Mouse (Mus musculus): Measurements from ENCODE around the gene Serpinf2. TPM values are rescaled to one million over a fixed set of nuclear protein-coding genes. Genes with fewer than 3 reads are reported as not detected.
A peak's percentile ranks its signal among the peaks of the same experiment; 100 is the strongest.

Gene Serpinf2
- polyA plus RNA-seq, 1 experiment from 2014 or later: not detected

DNA sequence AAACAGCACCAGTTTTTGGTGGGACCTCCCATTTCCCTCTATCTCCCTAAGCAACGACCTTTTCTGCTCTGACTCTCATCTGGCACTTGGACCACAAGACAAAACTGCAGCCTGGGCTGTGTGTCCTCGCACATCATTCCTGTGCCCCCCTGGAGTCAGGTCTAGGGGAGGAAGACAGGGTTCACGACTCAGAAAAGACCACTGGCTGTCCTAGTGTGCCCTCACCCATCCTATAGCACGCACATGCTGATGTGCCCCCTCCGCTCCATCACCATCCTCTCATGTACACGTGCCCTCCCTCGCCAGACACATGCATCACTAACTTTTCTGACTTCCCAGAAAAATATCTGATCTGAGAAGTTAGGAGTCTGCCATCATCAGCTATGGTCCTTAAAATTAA, 19.4 kb downstream of the Serpinf2 start:
- Histone ChIP-seq H3K4me3 (no peak overlapping the region), H3K4me1 (peaks cover 32% of the 10 kb centered on the region), H3K36me3 (peaks cover 40% of the 10 kb centered on the region), H3K27me3 (ENCODE audit: low read depth, poor library complexity, severe bottlenecking) (no peaks in the 10 kb centered on the region), H3K27ac (peak overlapping the region; percentile 88), H3K9me3 (replicated peaks) (no peaks in the 10 kb centered on the region)
- no peak for DNase-seq (ENCODE audit: low spot score)
- 86% methylated on average over 7 of the region's 7 CpGs for WGBS

DNA sequence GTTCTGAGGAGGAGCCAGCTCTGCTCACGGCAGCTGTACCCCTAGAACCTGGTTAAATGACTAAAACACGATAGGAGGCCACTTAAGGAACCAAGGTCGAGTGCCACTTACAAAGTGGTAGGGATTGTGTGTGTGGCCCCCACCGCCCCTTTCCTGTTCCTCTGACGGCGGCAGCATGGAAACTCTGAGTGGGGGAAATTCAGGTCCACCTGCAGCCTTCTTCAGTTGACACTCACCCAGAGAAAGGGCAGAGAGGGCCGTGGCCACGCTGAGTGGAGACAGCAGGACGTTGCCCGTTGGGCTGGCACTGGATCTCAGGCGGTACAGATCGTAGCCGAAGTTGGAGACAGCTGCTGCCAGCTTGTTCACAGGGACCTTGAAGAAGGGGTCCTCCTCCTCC, 23.4 kb downstream of the Serpinf2 start:
- Histone ChIP-seq H3K4me1 (peaks cover 14% of the 10 kb centered on the region), H3K27ac (no peak overlapping the region), H3K4me3 (no peak overlapping the region), H3K9me3 (replicated peaks) (no peaks in the 10 kb centered on the region), H3K27me3 (ENCODE audit: low read depth, poor library complexity, severe bottlenecking) (no peaks in the 10 kb centered on the region), H3K36me3 (peaks cover 80% of the 10 kb centered on the region)
- DNase-seq (ENCODE audit: low spot score): no peak
- 90% methylated on average over 13 of the region's 13 CpGs for WGBS

DNA sequence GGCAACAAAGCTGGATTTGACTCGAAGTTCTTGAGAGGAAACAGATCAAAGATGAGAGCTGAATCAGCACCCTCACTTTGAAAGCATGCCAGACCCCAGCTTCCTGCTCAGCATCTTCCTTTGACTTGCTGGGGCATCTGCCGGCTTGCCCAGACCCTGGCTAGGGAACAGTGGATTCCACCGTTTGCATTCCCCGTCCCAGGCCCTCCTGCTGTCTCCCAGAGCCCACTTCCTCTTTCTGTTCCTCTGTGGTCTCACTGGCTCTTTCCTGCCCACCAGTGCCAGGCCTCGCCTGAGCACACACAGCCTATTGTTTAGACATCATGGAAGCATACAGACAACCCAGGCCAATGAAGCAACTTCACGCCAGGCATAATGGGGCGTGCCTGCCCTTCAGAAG, 24.3 kb downstream of the Serpinf2 start:
- H3K27ac ChIP-seq: no peak overlapping the region
- no peaks in the 10 kb centered on the region for H3K9me3 ChIP-seq (replicated peaks)
- H3K4me1 ChIP-seq: peaks cover 5% of the 10 kb centered on the region; the same call in 1 of the 2 replicates
- no peaks in the 10 kb centered on the region for H3K27me3 ChIP-seq (ENCODE audit: low read depth, poor library complexity, severe bottlenecking)
- no peak for DNase-seq (ENCODE audit: low spot score)
- WGBS: 67% methylated on average over 7 of the region's 7 CpGs
- no peak overlapping the region for H3K4me3 ChIP-seq
- peaks cover 88% of the 10 kb centered on the region for H3K36me3 ChIP-seq

DNA sequence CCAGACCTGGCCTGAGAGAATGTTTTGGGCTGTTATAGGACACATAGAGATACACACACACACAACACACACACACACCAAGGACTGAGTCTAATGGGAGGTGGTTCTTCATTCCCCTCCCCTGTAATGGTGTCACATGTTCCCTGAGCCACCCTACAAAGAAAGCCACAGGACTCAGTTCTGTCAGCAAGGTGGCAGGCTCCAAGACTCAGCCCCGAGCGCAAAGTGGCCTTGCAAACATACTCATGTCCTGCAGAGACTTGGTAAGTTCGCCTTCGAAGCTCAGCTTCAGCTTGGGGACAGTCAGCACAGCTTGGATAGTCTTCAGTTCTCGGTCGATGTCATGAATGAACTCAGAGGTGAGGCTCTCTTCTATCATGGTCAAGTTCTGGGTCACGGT, 28.8 kb downstream of the Serpinf2 start:
- DNase-seq (ENCODE audit: low spot score): no peak
- peaks cover 75% of the 10 kb centered on the region for H3K36me3 ChIP-seq
- WGBS: 86% methylated on average over 7 of the region's 7 CpGs

DNA sequence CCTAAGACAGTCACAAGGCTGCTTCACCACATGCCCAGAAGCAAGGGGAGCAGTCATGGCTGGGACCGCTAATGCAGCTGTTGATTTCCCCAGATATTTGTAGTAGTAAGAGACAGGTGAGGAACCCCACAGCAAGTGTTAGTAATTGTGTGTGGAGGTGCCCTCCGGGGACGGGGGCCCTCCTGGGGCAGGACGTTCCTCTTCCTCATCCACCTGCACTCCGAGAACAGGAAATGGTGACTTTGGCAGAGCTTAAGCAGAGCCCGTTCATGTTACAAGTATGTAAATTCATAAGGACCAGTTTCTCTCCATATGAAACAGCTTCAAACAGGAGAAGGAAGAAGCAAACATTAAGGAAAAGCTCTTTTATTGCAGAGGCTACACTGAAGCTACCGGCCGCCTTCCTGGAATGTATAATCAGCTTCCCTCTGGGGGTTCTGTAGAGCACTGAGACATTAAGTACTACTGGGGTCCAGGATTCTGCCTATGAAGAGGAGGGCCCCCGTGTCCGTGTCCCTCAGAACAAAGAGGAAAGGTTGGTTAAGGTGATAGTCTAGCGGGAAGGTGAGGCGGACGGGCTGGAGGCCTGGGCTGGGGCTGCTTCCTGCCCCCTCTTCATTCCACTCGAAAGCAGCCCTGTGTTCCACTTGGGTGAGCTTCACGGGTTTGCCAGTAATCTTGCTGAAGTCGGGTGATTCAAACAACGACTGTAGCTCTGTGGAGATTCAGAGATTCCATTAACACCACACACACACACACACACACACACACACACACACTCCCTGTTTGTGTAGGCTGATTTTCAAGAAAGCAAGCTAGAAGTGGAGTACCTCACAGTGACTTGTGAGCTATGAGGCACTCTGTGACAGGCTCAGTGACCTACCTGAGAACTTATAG, 29.5 kb downstream of the Serpinf2 start:
- no peak for DNase-seq (ENCODE audit: low spot score)
- H3K27ac ChIP-seq: no peak overlapping the region
- H3K4me3 ChIP-seq: no peak overlapping the region
- H3K27me3 ChIP-seq (ENCODE audit: low read depth, poor library complexity, severe bottlenecking): no peaks in the 10 kb centered on the region
- peaks cover 69% of the 10 kb centered on the region for H3K36me3 ChIP-seq
- 93% methylated on average over 17 of the region's 17 CpGs for WGBS
- H3K4me1 ChIP-seq: no peaks in the 10 kb centered on the region
- no peaks in the 10 kb centered on the region for H3K9me3 ChIP-seq (replicated peaks)

More for the DNA sequence above, 28.8 kb downstream of the Serpinf2 start:
- Histone ChIP-seq H3K9me3 (replicated peaks) (no peaks in the 10 kb centered on the region), H3K27me3 (ENCODE audit: low read depth, poor library complexity, severe bottlenecking) (no peaks in the 10 kb centered on the region), H3K4me3 (no peak overlapping the region), H3K27ac (no peak overlapping the region), H3K4me1 (no peaks in the 10 kb centered on the region)

DNA sequence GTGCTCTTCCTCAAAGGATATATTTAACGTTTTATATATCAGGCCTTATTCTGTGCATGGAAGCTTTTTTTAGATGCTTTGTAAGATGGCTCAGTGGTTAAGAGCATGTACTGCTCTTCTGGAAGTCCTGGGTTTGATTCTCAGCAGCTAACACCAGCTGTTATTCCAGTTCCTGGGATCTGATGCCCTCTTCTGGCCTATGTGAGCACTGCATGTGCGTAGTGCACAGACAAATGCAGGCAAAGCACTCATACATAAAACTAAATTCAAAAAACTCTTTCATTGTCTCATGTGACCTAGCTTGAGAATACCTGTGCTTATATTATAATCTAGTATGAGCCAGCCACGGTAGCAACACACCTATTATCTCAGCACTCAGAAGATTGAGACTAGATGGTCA, 32.5 kb downstream of the Serpinf2 start:
- H3K4me3 ChIP-seq: no peak overlapping the region
- peak; percentile 67 for DNase-seq (ENCODE audit: low spot score)
- H3K9me3 ChIP-seq (replicated peaks): no peaks in the 10 kb centered on the region
- no peak overlapping the region for H3K27ac ChIP-seq
- peaks cover 38% of the 10 kb centered on the region for H3K36me3 ChIP-seq
- WGBS: 40% methylated on average over 3 of the region's 3 CpGs
- no peaks in the 10 kb centered on the region for H3K27me3 ChIP-seq (ENCODE audit: low read depth, poor library complexity, severe bottlenecking)
- H3K4me1 ChIP-seq: no peaks in the 10 kb centered on the region

DNA sequence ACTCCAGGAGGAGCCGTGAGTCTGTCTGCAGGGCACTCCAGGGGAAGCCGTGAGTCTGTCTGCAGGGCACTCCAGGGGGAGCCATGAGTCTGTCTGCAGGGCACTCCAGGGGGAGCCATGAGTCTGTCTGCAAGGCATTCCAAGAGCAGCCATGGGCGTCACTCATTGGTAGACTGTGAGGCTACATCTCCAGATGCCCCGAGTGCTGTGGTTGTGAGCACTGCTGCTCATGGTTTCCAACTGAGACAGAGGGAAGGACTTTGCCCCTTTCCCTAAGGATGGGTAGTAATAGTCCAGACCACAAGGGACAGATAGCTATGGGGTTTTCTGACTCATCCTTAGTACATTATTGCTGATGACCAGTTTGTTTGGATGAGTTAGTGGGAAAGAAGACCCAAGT, 33.3 kb downstream of the Serpinf2 start:
- Histone ChIP-seq H3K4me3 (no peak overlapping the region), H3K9me3 (replicated peaks) (no peaks in the 10 kb centered on the region), H3K4me1 (no peaks in the 10 kb centered on the region), H3K27ac (no peak overlapping the region), H3K36me3 (peaks cover 31% of the 10 kb centered on the region), H3K27me3 (ENCODE audit: low read depth, poor library complexity, severe bottlenecking) (no peaks in the 10 kb centered on the region)
- 77% methylated on average over 4 of the region's 4 CpGs for WGBS
- DNase-seq (ENCODE audit: low spot score): no peak

DNA sequence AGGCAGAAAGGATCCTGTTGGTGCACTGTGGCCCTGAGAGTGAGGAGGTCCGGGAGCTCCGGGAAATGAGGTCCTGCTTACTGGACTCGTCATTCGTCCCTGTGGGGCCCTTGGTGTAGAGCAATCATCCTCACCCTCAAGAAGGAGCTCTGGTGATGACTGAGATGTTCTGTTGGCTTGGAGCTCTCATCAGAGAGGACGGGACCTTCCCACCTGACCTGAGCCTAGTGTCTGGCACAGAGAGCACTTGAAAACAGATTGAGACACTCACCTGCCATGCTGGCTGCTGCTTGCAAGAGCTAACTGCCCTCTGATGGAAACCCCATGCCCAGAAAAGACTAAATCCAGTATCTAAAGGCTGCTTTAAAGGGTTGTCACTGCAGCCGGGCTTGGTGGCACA, 34.6 kb downstream of the Serpinf2 start:
- WGBS: 89% methylated on average over 6 of the region's 6 CpGs

DNA sequence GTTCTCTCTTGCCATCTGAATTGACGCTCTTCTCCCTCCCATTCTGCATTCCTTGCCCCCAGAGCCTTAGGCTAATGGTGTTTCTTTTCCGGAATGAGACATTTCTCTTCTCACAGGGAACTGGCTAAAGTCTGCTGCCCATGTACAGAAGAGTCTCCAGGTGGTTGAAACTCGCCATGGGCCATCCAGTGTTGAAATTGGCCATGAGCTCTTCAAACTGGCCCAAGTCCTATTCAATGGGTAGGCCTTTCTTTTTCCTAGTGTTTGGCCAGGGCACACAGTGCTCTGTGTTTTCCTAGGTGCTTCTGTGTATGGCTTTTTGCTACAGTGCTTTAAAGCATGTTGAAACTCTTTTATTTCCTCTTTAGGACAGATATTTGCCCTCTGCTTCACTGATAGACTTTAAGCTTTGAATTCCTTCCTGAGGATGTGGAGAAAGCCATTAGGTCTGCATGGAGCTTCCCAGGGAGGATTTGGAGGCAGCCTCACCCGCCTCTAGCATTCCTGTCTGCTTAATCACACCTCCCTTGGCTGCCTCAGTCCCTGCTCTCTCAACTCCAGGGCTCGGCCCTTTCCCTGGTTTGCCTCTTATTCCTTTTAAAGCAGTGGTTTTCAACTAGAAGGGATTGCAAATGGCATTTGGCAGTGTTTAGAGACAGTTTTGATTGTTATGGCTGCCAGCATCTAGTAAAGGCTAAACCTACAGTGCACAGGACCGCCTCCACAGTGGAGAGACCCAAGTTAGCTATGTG, 35.9 kb downstream of the Serpinf2 start:
- WGBS: 77% methylated on average over 6 of the region's 6 CpGs

More for the DNA sequence above, 34.6 kb downstream of the Serpinf2 start:
- H3K36me3 ChIP-seq: peaks cover 22% of the 10 kb centered on the region
- H3K9me3 ChIP-seq (replicated peaks): no peaks in the 10 kb centered on the region
- DNase-seq (ENCODE audit: low spot score): no peak
- H3K27me3 ChIP-seq (ENCODE audit: low read depth, poor library complexity, severe bottlenecking): no peaks in the 10 kb centered on the region
- H3K27ac ChIP-seq: no peak overlapping the region
- no peaks in the 10 kb centered on the region for H3K4me1 ChIP-seq
- no peak overlapping the region for H3K4me3 ChIP-seq

DNA sequence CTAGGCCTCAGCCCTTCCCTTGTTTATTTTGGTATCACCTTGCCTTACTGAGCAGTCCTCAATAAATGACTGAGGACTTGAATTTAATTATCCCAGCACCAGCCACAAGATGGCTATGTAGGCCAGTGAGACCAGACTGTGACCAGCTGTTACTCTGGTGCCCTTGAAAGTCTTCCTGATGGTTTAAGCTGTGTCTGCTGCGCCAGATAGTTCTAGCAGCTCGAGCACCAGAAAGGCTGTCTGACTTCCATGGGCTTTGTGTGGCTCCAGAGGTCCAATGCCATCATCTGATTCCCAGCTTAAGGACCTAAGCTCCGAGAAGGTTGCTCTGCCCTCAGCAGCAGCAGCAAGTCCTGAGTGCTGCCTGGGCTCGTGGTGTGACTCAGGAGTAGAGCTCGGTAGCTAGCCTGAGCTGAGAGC, 37.1 kb downstream of the Serpinf2 start:
- Histone ChIP-seq H3K36me3 (0 out of 2 replicates have a peak, but pooled peaks cover 12% of the 10 kb centered on the region), H3K27me3 (ENCODE audit: low read depth, poor library complexity, severe bottlenecking) (no peaks in the 10 kb centered on the region), H3K4me1 (no peaks in the 10 kb centered on the region), H3K4me3 (no peak overlapping the region), H3K27ac (0 out of 2 replicates have a peak overlapping the region, but pooled peaks have one; percentile 26), H3K9me3 (replicated peaks) (no peaks in the 10 kb centered on the region)
- 69% methylated on average over 5 of the region's 5 CpGs for WGBS
- peak; percentile 44 for DNase-seq (ENCODE audit: low spot score)

More for the DNA sequence above, 35.9 kb downstream of the Serpinf2 start:
- H3K4me3 ChIP-seq: no peak overlapping the region
- DNase-seq (ENCODE audit: low spot score): no peak
- H3K4me1 ChIP-seq: no peaks in the 10 kb centered on the region
- 0 out of 2 replicates have a peak, but pooled peaks cover 14% of the 10 kb centered on the region for H3K36me3 ChIP-seq
- no peaks in the 10 kb centered on the region for H3K9me3 ChIP-seq (replicated peaks)
- no peaks in the 10 kb centered on the region for H3K27me3 ChIP-seq (ENCODE audit: low read depth, poor library complexity, severe bottlenecking)
- H3K27ac ChIP-seq: no peak overlapping the region

DNA sequence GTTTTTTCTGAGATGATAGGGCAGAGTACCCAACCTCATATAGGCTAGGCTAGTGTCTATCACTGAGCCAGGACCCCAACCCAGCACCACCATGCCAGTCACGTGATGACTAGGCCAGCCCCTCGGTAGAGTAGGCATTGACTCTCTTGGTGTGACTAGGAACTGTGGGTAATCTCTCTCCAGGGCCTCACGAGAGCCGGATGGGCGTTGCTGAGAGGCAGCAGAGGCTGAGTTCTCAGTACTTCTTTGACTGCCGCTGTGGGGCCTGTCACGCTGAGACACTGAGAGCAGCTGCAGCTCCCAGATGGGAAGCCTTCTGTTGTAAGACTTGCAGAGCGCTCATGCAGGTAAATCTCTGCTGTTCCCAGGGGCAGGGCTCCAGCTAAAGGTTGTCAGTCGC, 39.3 kb downstream of the Serpinf2 start:
- Histone ChIP-seq H3K4me1 (no peaks in the 10 kb centered on the region), H3K4me3 (no peak overlapping the region), H3K36me3 (0 out of 2 replicates have a peak, but pooled peaks cover 4% of the 10 kb centered on the region), H3K27me3 (ENCODE audit: low read depth, poor library complexity, severe bottlenecking) (no peaks in the 10 kb centered on the region), H3K27ac (no peak overlapping the region), H3K9me3 (replicated peaks) (no peaks in the 10 kb centered on the region)
- WGBS: 75% methylated on average over 9 of the region's 9 CpGs
- DNase-seq (ENCODE audit: low spot score): no peak

DNA sequence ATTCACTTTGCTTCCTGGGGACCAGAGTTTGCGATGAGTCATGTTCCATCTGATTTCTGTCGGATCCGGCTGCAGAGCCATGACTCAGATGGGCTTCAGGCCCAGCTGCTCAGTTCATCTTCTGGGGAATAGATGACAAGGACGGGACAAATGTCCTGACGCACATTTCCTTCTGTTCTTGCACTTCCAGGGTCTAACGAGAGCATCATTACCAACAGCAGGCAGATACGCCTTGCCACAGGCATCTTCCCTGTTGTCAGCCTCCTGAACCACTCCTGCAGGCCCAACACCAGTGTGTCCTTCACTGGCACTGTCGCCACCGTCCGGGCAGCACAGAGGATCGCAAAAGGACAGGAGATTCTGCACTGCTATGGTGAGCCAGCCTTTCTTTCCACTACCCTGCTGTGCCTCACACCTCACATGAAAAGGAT, 40.0 kb downstream of the Serpinf2 start:
- Histone ChIP-seq H3K9me3 (replicated peaks) (no peaks in the 10 kb centered on the region), H3K27me3 (ENCODE audit: low read depth, poor library complexity, severe bottlenecking) (no peaks in the 10 kb centered on the region), H3K36me3 (0 out of 2 replicates have a peak, but pooled peaks cover 4% of the 10 kb centered on the region), H3K4me1 (no peaks in the 10 kb centered on the region), H3K4me3 (no peak overlapping the region), H3K27ac (no peak overlapping the region)
- no peak for DNase-seq (ENCODE audit: low spot score)
- whole genome bisulfite sequencing: 88% methylated on average over 11 of the region's 11 CpGs

DNA sequence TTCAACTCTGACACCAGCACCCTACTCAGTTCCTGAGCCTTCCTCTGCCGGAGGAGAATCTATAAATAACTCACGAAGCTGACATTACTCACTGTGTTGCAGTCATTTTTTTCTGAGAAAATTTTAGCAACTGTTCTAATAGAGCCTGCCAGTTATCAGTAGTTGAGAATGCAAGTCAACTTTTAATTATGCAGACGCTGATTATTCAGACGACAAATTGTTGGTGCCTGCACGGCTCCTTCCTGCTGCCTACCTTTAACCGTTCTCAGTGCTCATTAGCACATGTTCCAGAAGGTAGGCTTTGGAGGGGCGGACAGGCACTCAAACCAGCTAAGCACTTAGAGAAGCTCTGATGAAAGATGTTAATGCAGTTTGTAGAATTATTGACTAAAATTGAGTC, 41.9 kb downstream of the Serpinf2 start:
- no peaks in the 10 kb centered on the region for H3K9me3 ChIP-seq (replicated peaks)
- H3K36me3 ChIP-seq: 0 out of 2 replicates have a peak, but pooled peaks cover 4% of the 10 kb centered on the region
- WGBS: 86% methylated on average over 7 of the region's 7 CpGs
- no peaks in the 10 kb centered on the region for H3K27me3 ChIP-seq (ENCODE audit: low read depth, poor library complexity, severe bottlenecking)
- no peak overlapping the region for H3K4me3 ChIP-seq
- H3K4me1 ChIP-seq: no peaks in the 10 kb centered on the region
- DNase-seq (ENCODE audit: low spot score): no peak
- H3K27ac ChIP-seq: no peak overlapping the region
